13 mouse cellular contexts compared by ENCODE assay signal in genomic region chr9:61111206-61111605, GRCm38 (mm10).
A peak's percentile ranks its signal among the peaks of the same experiment; 100 is the strongest.
DNase-seq lines count a peak whose midpoint lies in the region; ATAC-seq and TF ChIP-seq lines count a peak whose summit lies in the region.
"Had no signal": no experiment of that assay in that cellular context is flagged by ENCODE, and none has a peak within 500 bp of the region (broad histone marks: within the 10 kb centered on the region; RNA-seq: fewer than 3 reads in every experiment).

No protein-coding gene starts in this region.

- TF ChIP-seq POLR2A in heart, adult 2 months (IDR thresholded peaks at IDR 0.05; ENCODE audit: insufficient read depth, low read depth, low read length), result no peak

- peaks cover 12% of the 10 kb centered on the region for H3K27me3 ChIP-seq in heart, embryonic 16.5 days (ENCODE audit: control insufficient read depth, insufficient read depth, low read length)
- H3K27me3 ChIP-seq in heart, adult 2 months (ENCODE audit: control insufficient read depth, insufficient read depth, low read length), result no peaks in the 10 kb centered on the region; the same call in 1 of the 2 replicates
- peaks cover 10% of the 10 kb centered on the region; the same call in 1 of the 2 replicates for H3K27me3 ChIP-seq in forebrain, embryonic 14.5 days (replicated peaks; ENCODE audit: control insufficient read depth, insufficient read depth, low read length)
- no peaks in the 10 kb centered on the region for H3K27me3 ChIP-seq in hindbrain, postnatal 0 days (ENCODE audit: insufficient read depth, low read length)
- peaks cover 12% of the 10 kb centered on the region for H3K27me3 ChIP-seq in neural tube, embryonic 13.5 days
- H3K27me3 ChIP-seq: liver, embryonic 15.5 days had no signal

- no peaks in the 10 kb centered on the region for H3K9me3 ChIP-seq in heart, embryonic 16.5 days (replicated peaks; ENCODE audit: control insufficient read depth, low read length)
- no peaks in the 10 kb centered on the region for H3K9me3 ChIP-seq in forebrain, embryonic 14.5 days (replicated peaks; ENCODE audit: control insufficient read depth, low read length)
- no peaks in the 10 kb centered on the region for H3K9me3 ChIP-seq in hindbrain, postnatal 0 days (ENCODE audit: low read length)
- no peaks in the 10 kb centered on the region for H3K9me3 ChIP-seq in neural tube, embryonic 13.5 days
- H3K9me3 ChIP-seq: liver, embryonic 15.5 days had no signal

- DNase-seq in heart, adult 2 months, result no peak
- peak; percentile 46 for DNase-seq in forebrain, embryonic 14.5 days (ENCODE audit: low spot score)
- DNase-seq in hindbrain, postnatal 0 days (ENCODE audit: low spot score), result peak; percentile 51
- DNase-seq in adrenal gland, adult 8-10 months, result no peak
- DNase-seq in lung, postnatal 14 days, result no peak
- DNase-seq: cerebellum, adult 9-10 months; heart, postnatal 36 days; kidney, adult 2 months; right cerebral cortex, postnatal 14 days had no signal

- intact Hi-C loops in heart, adult 2 months (cut with DNase I), result no loop called here

- no peak for ATAC-seq in heart, embryonic 16.5 days (replicated peaks; ENCODE audit: extremely low read depth, insufficient read depth, low FRiP score)
- peak; percentile 50; the same call in 1 of the 2 replicates for ATAC-seq in forebrain, embryonic 14.5 days
- peak; percentile 41; the same call in 1 of the 2 replicates for ATAC-seq in hindbrain, postnatal 0 days
- peak; percentile 54; the same call in 1 of the 2 replicates for ATAC-seq in neural tube, embryonic 13.5 days (ENCODE audit: low read depth)
- ATAC-seq in inflammation-experienced regulatory T-cells, adult 6 months, result no peak

- TF ChIP-seq CTCF in heart, adult 2 months (IDR thresholded peaks at IDR 0.05), result no peak
- no peak for TF ChIP-seq CTCF in hindbrain, postnatal 0 days (IDR thresholded peaks at IDR 0.05; ENCODE audit: low read depth)

- H3K27ac ChIP-seq in heart, embryonic 16.5 days (ENCODE audit: low read length), result peak overlapping the region; percentile 29; the same call in 1 of the 2 replicates
- H3K27ac ChIP-seq in heart, adult 2 months, result no peak overlapping the region
- H3K27ac ChIP-seq in forebrain, embryonic 14.5 days (ENCODE audit: low read depth, low read length), result no peak overlapping the region
- no peak overlapping the region for H3K27ac ChIP-seq in hindbrain, postnatal 0 days
- peak overlapping the region; percentile 76 for H3K27ac ChIP-seq in neural tube, embryonic 13.5 days (replicated peaks)
- H3K27ac ChIP-seq: liver, embryonic 15.5 days had no signal

- no peak overlapping the region for H3K4me3 ChIP-seq in heart, embryonic 16.5 days (ENCODE audit: low read length)
- no peak overlapping the region for H3K4me3 ChIP-seq in heart, adult 2 months
- no peak overlapping the region for H3K4me3 ChIP-seq in forebrain, embryonic 14.5 days (ENCODE audit: low read depth, low read length)
- H3K4me3 ChIP-seq in hindbrain, postnatal 0 days (ENCODE audit: low read length), result no peak overlapping the region
- no peak overlapping the region for H3K4me3 ChIP-seq in neural tube, embryonic 13.5 days
- H3K4me3 ChIP-seq: liver, embryonic 15.5 days had no signal

- WGBS in heart, embryonic 16.5 days, result 57% methylated on average over 7 of the region's 7 CpGs
- 76% methylated on average over 7 of the region's 7 CpGs for WGBS in heart, adult 2 months
- WGBS in forebrain, embryonic 14.5 days, result 37% methylated on average over 7 of the region's 7 CpGs
- WGBS in hindbrain, postnatal 0 days, result 22% methylated on average over 7 of the region's 7 CpGs
- 17% methylated on average over 7 of the region's 7 CpGs for WGBS in neural tube, embryonic 13.5 days

- H3K79me2 ChIP-seq in heart, adult 2 months (replicated peaks; ENCODE audit: control insufficient read depth, insufficient read depth, low read length), result no peaks in the 10 kb centered on the region

- no peaks in the 10 kb centered on the region for H3K4me1 ChIP-seq in heart, embryonic 16.5 days (ENCODE audit: control insufficient read depth, insufficient read depth, low read length)
- no peaks in the 10 kb centered on the region for H3K4me1 ChIP-seq in heart, adult 2 months (ENCODE audit: control insufficient read depth, insufficient read depth, low read length)
- H3K4me1 ChIP-seq in forebrain, embryonic 14.5 days (ENCODE audit: control insufficient read depth, insufficient read depth, low read length), result peaks cover 23% of the 10 kb centered on the region
- H3K4me1 ChIP-seq in hindbrain, postnatal 0 days (ENCODE audit: insufficient read depth, low read length), result 0 out of 2 replicates have a peak, but pooled peaks cover 4% of the 10 kb centered on the region
- peaks cover 49% of the 10 kb centered on the region for H3K4me1 ChIP-seq in neural tube, embryonic 13.5 days (replicated peaks)
- H3K4me1 ChIP-seq: liver, embryonic 15.5 days had no signal

- peak overlapping the region; percentile 30; the same call in 1 of the 2 replicates for H3K9ac ChIP-seq in heart, embryonic 16.5 days (ENCODE audit: low read length)
- H3K9ac ChIP-seq in heart, adult 2 months (ENCODE audit: low read depth, low read length), result no peak overlapping the region
- no peak overlapping the region for H3K9ac ChIP-seq in forebrain, embryonic 14.5 days (ENCODE audit: low read length)
- H3K9ac ChIP-seq in hindbrain, postnatal 0 days (replicated peaks; ENCODE audit: low read length), result no peak overlapping the region
- no peak overlapping the region for H3K9ac ChIP-seq in neural tube, embryonic 13.5 days
- H3K9ac ChIP-seq: liver, embryonic 15.5 days had no signal

- H3K4me2 ChIP-seq in heart, embryonic 16.5 days (ENCODE audit: low read depth, low read length), result no peak overlapping the region
- H3K4me2 ChIP-seq in forebrain, embryonic 14.5 days (ENCODE audit: low read length), result peak overlapping the region; percentile 27
- H3K4me2 ChIP-seq in hindbrain, postnatal 0 days (ENCODE audit: low read depth, low read length), result peak overlapping the region; percentile 25; the same call in 1 of the 2 replicates
- peak overlapping the region; percentile 36 for H3K4me2 ChIP-seq in neural tube, embryonic 13.5 days
- H3K4me2 ChIP-seq: liver, embryonic 15.5 days had no signal

- no peaks in the 10 kb centered on the region for H3K36me3 ChIP-seq in heart, embryonic 16.5 days (ENCODE audit: control insufficient read depth, insufficient read depth)
- no peaks in the 10 kb centered on the region for H3K36me3 ChIP-seq in heart, adult 2 months (ENCODE audit: control insufficient read depth, insufficient read depth, low read length)
- no peaks in the 10 kb centered on the region for H3K36me3 ChIP-seq in forebrain, embryonic 14.5 days (ENCODE audit: control insufficient read depth, insufficient read depth, low read length)
- no peaks in the 10 kb centered on the region for H3K36me3 ChIP-seq in hindbrain, postnatal 0 days (ENCODE audit: insufficient read depth, low read length)
- H3K36me3 ChIP-seq in neural tube, embryonic 13.5 days, result no peaks in the 10 kb centered on the region
- H3K36me3 ChIP-seq: liver, embryonic 15.5 days had no signal

- no peak for TF ChIP-seq EP300 in heart, adult 2 months (IDR thresholded peaks at IDR 0.05; ENCODE audit: insufficient read depth, low read depth, low read length)

Comparison
In these comparisons a context has a peak if more than half of its experiments do, and no peak if none do; other contexts are left out.
1. H3K27ac ChIP-seq: peak in heart, embryonic 16.5 days (single experiment) and neural tube, embryonic 13.5 days (single experiment); none in heart, adult 2 months (single experiment), forebrain, embryonic 14.5 days (single experiment) and hindbrain, postnatal 0 days (single experiment).
2. ATAC-seq: peak in forebrain, embryonic 14.5 days (single experiment), hindbrain, postnatal 0 days (single experiment) and neural tube, embryonic 13.5 days (single experiment); none in heart, embryonic 16.5 days (single experiment) and inflammation-experienced regulatory T-cells, adult 6 months (single experiment).
3. DNase-seq: peak in forebrain, embryonic 14.5 days (single experiment) and hindbrain, postnatal 0 days (single experiment); none in heart, adult 2 months (0 of 2), adrenal gland, adult 8-10 months (single experiment) and lung, postnatal 14 days (single experiment).